Mouse (Mus musculus) heart, adult 2 months (tissue): ENCODE results near the gene Poc1a.

ENCODE experiments used
- CTCF ChIP-seq: fragments of 200-600 bp; IDR thresholded peaks from 2 replicates; pipeline ENCODE4 v1.8.1; 2022; ENCODE audit warnings: antibody characterized with exemption, mild to moderate bottlenecking, moderate library complexity
- EP300 ChIP-seq: fragments of 200-500 bp; IDR thresholded peaks from 2 replicates; pipeline ENCODE4 v1.6.1; 2011; ENCODE audit warnings: low read depth, low read length, control low read depth; ENCODE audit not compliant: insufficient read depth
- POLR2A ChIP-seq: fragments of 200-500 bp; IDR thresholded peaks from 2 replicates; pipeline ENCODE4 v1.6.1; 2011; ENCODE audit warnings: mild to moderate bottlenecking, low read depth, low read length, control low read depth; ENCODE audit not compliant: insufficient read depth

GRCm38 (mm10) chr9:106378045-106378444, 97.2 kb downstream of the Poc1a start:
- TF ChIP-seq CTCF = no peak
- TF ChIP-seq POLR2A = no peak
- TF ChIP-seq EP300 = no peak
